Mouse (Mus musculus): ENCODE data around the gene Gnat3. TPM values are rescaled to one million over a fixed set of nuclear protein-coding genes. Genes with fewer than 3 reads are reported as not detected.

The Gnat3 gene
- total RNA-seq, 2 experiments from 2014 or later: 0.20 TPM; not detected in 1

DNA sequence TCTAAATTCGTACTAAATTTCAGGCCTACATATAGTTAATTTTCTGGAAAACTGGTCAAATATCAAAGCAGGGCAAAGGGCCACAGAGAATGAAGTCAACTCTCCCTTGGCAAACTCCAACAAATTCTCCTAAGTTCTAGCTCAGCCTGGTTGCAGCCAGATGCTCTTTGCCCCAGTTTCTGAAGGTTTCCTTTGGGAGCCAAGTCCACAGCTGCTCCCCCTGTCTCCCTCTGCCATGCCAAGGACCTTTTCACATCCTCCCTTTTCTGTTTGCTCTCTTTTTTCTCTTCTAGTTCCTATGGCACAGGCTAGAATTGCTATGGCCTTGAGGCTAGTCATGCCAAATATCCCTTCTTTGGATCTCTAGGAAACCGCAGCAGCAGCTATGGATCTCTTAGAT lies 43.8 kb downstream of the Gnat3 start:
- peak; percentile 67 for DNase-seq

DNA sequence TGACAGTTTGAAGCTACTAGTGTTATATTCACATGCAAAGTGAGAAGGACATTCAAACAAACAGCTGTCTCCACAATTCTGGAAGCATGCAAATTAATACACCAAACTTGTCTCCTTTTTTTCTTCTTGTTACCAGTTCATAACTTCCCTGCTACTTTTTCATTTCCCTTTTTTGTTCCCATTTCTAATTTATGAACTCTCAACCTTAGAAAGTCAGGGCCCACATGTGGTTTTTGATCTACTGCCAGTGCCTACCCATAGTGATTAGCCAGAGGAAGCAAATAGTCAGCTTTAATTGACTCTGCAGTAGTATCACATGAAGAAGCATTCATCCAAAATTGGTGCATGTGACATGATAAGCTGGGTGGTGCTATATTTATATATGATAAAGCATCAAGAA lies 44.7 kb downstream of the Gnat3 start:
- DNase-seq: no peak

DNA sequence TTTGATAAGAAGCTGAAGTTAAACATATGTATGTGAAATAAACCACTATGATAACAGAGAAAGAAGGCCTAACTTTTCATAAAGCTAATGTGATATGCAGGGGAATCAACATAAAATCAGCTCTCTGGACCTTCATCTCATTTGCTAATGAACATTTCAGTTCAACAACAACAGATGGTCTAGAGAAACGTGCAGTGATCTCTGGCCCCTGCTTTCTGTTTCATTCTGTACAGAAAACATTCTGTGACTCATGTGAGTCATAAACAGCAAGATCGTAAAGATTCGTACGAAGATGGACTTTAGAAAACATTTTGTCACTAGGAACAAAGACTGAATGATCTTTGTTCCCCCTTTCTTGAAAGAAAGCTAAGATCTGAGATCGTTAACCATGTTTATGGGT lies 48.0 kb downstream of the Gnat3 start:
- no peak for DNase-seq

DNA sequence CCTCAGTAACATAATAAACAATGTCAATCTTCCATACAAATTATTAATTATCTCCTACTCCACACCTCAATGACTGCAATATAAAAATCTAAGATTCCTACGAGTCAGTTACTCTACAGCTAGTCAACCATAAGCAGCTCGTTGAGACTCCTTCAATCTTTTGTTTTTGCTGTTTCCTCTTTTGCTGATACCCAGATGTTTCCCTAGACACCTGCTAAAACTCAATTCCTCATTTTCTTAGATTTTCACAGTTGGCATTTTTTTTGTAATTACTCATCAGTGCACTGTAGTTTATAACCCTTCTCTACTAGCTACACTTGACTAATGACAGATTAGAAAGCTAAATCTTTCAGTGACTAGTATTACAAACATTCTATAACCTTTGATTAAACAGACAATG lies 50.8 kb downstream of the Gnat3 start:
- no peak for DNase-seq

DNA sequence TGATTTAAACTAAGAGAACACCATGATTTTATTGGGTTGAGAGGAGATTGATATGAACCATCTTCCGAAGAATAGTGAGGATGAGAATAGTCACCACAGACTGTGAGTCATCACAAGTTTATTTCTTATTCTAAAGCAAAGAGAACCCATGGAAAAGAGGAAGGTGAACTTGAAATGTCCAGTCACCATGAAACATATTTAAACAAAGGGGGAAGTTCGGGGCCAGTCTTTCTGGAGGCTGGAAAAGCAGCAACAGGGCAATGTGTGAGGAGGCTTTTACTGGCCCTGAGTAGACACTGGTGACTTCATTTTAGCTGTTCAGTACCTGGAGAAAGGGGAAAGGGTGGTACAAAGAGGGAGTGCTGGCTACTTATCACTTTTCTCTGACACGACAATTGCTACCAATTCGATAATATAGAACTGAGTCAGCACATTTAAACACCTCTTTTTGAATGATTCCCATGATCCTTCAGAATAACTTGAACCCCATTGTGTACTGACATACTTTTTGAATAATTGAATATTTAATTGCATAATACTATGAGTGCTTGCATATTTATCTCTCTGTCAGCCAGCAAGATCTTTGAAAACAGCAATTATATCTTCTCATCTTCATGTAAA lies 52.0 kb downstream of the Gnat3 start:
- no peak for DNase-seq

DNA sequence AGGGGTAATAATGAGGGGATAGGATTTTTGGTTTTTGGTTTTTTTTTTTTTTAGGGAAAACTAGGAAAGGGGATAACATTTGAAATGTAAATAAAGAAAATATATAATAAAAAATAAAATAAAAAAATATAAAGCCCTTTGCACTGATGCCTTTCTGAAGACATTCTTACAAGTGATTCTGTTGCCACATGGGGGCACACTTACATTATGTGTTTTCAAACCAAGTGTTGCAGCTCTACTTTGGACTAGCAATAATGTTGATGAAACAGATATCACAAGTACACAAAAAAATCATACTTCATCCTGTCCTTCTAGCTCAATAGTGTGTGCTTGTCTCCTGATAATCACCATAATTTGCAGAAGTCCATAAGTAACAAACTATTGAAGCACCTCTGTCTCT lies 61.0 kb downstream of the Gnat3 start:
- no peak for DNase-seq

DNA sequence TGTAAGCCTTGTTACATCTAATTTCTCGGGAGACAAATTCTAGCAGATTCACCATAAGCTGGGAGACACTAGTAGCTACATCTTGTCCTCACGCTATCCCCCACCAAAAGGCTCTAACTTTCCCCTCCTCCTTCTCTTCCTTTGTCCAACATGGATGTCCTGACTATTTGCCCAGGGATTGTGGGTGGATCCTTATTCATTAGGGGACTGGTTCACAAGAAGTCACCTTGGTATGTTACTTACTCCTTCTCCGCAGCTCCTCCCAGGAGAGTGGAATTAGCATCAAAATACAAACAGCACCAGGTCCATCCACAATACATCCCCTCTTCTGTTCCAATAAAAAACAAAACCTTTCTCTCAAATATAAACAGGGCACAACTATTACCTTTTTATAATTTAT lies 65.2 kb downstream of the Gnat3 start:
- DNase-seq: no peak

DNA sequence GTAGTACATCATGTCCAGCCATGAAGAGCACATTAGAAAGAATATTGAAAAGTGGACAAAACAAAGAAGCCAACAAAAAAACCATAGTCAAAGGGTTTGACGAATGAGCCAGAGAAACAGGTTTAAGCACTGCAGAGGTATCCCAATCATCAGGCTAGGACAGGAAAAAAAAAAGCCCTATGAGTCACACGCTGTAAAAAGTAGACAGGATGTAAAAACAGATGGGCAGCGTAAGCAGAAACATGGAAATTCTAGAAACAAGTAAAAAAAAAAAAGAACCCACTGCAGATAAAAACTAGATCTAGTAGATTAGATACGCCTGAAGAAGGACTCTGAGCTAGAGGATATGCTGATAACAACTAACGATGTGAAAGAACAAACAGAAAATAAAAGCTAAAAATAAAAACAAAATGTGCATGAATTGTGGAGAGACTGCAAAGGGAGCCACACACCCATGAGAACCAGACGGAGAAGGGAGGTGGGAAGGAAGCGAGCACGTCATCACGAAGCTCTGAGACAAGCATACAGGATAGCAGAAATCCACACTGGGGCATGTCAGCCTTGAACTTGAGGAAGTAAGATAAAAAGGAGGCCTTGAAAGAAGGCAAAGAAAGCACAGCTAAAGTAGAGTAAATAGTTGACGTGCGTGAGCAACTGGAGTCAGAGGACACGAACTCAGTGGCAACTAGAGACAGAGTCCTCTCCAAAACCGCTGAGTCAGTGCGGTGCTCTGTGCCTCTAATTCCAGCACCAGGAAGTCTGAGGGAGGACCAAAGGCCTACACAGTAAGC lies 73.7 kb downstream of the Gnat3 start:
- DNase-seq: peak; percentile 6

DNA sequence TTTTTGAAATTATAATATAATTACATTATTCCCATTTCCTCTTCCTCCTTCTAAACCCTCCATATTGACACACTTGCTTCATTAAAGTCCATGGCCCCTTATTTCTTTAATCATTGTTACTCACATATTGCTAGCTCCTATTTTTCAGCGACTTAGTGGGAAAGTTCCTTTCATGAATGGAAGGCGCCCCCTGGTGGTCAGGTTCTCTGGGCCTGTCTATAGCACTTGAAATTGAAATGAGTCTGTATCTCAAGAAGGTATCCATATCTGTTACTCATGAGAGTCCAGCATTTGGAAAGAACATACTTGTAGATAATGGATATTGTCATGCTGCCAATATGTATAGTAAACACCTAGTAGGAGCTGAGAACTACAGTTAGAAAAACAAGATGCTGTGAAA lies 80.7 kb downstream of the Gnat3 start:
- peak; percentile 18 for DNase-seq

DNA sequence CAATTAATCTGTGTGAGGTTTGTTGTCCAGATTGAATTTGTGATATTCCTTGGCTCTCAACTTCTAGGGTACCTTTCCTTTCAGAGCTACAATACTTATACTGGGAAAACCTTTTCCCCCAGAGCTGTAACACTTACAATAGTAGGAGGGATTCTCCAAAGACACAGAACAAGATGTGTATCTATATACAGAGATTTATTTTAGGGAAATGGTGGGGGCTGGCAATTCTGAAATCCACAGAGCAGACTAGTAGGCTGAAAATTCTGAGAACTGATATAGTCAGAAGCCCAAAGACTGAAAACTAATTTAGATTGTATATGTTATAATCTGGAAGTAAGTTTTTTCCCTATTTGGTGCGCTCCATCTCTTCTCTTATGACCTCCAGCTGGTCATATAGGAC lies 86.5 kb downstream of the Gnat3 start:
- no peak for DNase-seq

DNA sequence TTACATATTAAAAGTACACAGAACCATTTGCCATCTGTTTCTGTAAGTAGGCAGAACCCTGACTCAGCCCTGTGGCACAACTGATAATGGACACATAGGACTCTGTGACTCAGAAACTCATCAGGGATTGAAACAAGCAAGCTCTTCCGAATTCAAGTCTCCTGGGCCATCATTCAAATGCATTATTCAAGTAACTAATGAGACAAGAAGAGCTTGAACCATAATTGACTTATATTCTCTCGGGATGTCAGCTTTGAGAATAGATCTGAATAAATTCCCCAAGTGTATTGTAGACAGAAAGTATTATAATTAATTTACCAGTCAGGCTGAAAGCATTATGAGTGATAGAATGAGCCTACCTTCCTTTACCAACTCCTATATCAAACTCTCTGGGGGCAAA lies 93.0 kb downstream of the Gnat3 start:
- no peak for DNase-seq

Other genes with a start within 250 kb of the Gnat3 start
- gene Cd36, start 73.7 kb upstream of the Gnat3 start, total RNA-seq (2021): 100 to 1,000 TPM; 257 to 289 TPM